1 mouse cellular context compared by ENCODE assay signal in genomic region chr11:86737301-86738000, GRCm38 (mm10).
TF ChIP-seq lines count a peak whose summit lies in the region.

No protein-coding gene starts in this region.

TF ChIP-seq in CH12.LX, 34 proteins besides CTCF, POLR2A, EP300 and RAD21:
- TF ChIP-seq MXI1 (IDR thresholded peaks at IDR 0.05; ENCODE audit: low read depth, low read length) (0 out of 2 replicates have a peak, but pooled peaks have one; percentile 34), ZMIZ1 (IDR thresholded peaks at IDR 0.05; ENCODE audit: low read depth, low read length) (no peak)
